Mouse (Mus musculus) spleen, embryonic (tissue): ENCODE measurements around the gene Krt28.

Experiments
- CTCF ChIA-PET: fragments of 350-600 bp; sonication (Branson Sonifier 250); formaldehyde crosslinking; loops from one replicate; lab custom pipeline; 2022; lab: Charles Lee

Gene Krt28

DNA sequence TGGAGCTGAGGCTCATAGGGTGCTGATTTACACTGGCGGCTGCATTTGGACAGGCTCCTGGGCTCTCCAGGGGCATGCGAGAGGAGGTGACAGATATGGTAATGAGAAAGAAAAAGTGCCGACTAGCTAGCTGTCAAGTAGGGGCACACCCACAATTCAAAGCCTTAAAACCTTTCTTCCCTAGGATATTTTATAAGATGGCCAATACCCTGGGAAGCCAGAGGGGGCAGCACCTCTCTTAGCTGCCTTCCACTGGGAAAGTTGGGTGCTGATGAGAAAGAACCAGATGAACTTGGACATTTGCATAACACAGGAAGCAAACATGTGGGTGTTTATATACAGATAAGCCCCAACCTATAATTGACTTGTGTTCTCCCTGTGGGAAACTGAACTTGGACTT is 5.5 kb downstream of the Krt28 start:
- CTCF ChIA-PET: interaction anchor here (0.6 to 1.2 kb wide), 3 partner anchors 11 to 949 kb away, joined by 3 to 5 read pairs (median 3); no protein-coding TSS in a partner anchor

DNA sequence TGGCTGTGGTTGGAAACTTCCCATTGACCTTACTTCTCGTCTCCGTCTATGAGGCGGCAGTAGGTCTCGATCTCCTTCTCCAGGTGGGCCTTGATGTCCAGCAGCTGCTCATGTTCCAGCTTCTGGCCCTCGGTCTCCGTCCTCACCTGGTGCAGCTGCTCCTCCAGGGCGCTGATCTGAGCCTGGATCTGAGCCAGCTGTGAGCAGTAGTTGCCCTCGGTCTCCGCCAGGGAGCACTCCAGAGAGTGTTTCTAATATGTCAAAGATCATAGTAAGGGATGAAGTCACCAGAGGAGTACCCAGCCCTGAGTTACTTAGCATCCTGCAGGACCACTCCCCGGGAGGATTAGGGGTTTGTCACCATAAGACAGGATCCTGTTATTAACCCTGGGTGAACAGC is 7.9 kb downstream of the Krt28 start:
- CTCF ChIA-PET: no interaction called here

DNA sequence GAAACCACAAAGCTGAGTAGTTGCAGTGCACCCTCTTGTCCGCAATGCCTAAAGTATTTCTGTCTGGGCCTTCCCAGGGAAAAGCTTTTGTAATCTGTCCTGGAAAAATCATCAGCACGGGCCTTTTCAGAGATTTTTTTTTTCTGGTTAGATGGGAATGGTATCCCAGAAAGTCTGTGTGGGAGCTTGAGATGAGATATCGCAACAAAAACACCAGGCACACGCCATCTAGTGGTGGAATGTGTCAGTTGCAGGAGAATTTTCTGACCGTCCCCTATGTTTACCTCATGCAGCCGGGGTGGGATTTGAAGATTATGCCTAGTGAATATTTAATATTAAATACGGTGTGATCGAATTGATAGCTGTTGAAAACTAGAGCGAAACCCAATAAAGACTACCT is 10.3 kb downstream of the Krt28 start:
- CTCF ChIA-PET: no interaction called here

DNA sequence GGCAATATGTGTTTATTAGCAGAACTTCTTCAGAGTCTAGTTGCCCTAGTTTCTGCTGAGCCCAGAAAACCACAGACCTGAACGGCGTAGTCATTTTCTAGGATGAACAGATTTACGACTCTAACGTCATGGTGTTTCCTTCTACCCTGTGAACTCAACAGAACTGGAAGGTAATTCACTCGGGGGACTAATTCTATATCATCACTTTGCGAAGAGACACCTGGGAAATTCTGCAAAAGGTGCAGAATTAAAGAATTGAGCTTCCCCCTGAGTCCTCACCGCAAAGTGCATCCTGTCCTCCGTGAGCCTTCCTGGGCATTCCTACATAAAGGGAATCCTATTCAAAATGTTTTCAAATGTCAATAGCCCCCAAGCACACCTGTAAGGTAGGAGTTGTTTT is 13.3 kb downstream of the Krt28 start:
- CTCF ChIA-PET: no interaction called here

DNA sequence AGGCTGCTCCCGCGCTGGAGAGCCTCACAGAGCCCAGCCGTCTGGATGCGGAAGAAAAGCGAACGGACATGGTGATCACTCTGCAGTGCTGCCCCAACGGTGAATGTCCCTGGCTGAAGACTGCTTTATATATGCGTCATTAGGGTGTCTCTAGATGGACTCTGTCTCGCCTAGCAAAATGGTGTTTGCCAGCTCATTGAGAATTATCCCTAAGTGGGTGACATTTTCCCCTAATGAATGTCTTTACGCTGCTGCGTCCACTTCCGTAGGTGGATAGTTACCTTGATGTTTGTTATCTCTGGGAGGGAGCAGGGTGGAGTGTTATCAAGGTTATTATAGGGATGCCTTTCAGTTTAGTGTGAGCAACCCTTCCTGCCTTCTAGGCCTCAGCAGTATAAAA is 23.7 kb downstream of the Krt28 start, which contains the start of gene Krt27:
Gene Krt27, minus strand, starts transcription at position 101 of the 400 bp plus-strand sequence.
- CTCF ChIA-PET: no interaction called here

DNA sequence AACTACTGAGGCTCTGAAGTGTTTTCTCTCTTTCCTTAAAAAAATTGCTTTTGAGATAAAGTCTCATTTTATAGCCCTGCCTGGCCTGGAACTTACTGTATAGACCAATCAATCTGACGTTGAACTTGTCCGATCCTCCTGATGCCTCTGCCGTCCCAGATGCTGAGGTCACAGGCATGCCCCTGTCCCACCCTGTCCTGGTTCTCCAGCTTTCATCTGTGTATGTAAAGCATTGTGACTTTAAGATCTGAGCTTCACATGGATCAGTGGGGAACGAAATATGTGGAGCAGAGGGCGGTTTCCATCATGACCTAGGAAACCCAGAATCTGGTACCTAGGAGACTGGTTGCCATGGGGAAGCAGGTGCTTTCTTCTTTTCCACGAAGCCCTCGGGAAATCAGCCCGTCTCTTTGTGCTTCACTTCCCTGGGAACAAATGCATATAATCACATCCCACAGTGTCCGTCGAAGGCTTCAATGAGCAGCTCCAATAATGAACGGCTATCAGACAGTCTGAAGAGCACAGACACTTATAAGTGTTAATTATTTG is 35.3 kb downstream of the Krt28 start:
- CTCF ChIA-PET: no interaction called here

DNA sequence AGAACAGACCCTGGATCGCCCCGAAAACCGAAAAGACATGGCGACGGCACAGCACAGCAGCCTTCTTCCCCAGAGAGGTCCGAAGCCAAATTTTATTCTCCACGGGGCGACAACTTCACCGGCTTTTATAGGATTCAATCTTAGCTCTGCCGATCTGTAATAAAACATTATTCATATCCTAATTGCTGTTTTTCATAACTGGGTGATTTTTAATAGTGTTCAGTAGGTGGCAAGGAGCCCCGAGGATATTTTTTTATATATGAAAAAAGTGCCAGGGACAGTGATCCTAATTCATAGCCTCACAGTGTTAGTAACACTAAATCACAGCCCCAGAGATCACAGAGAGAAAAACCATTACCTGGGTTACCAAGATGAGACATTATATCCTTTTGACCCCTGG is 36.8 kb downstream of the Krt28 start, which contains the start of gene Krt26:
Gene Krt26, minus strand, starts transcription at position 101 of the 400 bp plus-strand sequence.
- CTCF ChIA-PET: interaction anchor here (0.6 kb wide), 1 partner anchor 32 kb away, joined by 7 read pairs; no protein-coding TSS in a partner anchor

DNA sequence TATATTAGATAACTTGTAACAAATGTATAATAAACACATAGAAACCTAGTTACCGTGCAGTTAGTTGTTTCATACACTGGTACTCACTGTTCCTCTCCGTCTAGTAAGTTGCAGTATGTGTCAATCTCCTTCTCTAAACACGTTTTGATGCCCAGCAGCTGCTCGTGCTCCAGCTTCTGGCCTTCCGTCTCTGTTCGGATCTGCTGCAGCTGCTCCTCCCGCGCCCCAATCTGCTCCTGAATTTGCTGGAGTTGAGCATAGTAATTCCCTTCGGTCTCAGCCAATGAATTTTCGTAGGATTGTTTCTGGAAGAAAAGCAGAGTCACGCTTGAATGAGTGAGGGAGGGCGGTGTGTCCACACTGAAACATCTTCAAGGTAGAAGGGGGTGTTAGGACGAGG is 41.3 kb downstream of the Krt28 start:
- CTCF ChIA-PET: no interaction called here

DNA sequence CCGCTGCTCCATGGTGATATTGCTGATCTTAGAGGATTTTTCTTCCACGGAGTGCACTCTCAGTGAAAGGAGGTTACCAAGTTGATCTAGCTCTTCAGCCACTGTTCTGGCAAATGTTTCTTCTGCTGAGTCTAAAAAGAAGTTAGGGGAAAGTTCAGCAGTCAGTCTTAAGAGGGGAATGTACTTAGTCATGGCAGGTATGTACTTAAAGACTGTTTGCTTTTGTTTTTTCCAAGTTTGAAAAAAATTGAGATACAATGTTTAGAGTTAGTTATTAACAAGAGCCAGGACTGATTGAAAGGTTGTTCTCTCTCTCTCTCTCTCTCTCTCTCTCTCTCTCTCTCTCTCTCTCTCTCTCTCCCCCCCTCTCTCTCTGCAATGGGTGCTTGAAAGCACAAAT is 45.0 kb downstream of the Krt28 start:
- CTCF ChIA-PET: no interaction called here

DNA sequence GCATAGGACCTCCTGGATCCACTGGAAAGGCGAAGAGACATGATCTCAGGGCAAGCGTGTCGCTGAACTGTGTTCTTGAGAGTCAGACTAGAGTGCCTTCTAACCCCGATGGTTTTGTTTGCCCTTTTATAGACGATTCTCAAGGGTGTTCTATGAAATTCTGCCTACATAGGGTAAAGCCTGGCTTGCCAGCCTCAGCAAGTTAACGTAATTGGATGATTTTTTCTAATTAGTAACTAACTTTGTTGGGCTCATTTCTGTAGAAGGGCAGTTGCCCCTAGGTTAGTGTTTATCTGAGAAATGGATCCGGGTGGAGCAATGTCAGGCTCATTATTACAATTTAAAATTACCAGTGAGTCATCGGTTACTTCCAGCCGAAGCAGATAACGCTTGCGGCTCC is 51.9 kb downstream of the Krt28 start, which contains the start of gene Krt25:
Gene Krt25, minus strand, starts transcription at position 101 of the 400 bp plus-strand sequence.
- CTCF ChIA-PET: interaction anchor here (0.5 kb wide), 1 partner anchor 518 kb away, joined by 3 read pairs; the partner anchor contains the start of gene Casc3

DNA sequence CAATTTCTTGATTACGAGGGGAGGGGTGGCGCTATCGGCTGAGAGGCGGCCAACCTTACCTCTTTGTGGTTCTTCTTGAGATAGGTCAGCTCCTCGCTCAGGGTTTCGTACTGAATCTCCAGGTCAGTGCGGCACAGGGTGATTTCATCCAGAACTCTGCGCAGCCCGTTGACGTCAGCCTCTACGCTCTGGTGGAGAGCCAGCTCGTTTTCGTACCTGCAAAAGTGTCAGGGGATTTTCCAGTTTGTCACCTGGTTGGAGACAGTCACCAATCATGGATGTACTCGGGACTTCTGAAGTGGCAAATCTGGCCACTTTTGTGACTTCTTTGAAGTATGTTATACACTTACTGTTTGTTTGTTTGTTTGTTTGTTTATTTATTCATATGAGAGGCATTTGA is 53.6 kb downstream of the Krt28 start:
- CTCF ChIA-PET: no interaction called here

DNA sequence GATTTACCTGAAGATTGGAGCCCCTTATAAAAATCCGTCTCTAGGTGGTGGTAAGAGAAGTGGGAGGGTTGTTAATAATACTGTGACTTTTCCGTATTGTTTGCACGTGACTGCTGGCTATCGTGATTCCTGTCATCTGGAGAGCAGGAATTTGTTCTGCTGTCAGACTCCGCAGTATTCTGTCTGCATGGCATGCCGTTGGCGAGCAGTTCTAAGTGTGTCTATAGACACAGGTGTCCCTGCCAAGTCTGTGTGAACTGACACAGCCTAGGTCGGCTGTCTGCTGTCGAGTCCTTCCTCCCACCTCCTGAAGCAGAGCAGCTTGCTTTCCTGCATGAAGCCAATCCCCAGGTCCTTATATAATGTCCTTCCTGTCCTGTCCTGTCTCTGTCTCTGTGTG is 55.6 kb downstream of the Krt28 start:
- CTCF ChIA-PET: no interaction called here

DNA sequence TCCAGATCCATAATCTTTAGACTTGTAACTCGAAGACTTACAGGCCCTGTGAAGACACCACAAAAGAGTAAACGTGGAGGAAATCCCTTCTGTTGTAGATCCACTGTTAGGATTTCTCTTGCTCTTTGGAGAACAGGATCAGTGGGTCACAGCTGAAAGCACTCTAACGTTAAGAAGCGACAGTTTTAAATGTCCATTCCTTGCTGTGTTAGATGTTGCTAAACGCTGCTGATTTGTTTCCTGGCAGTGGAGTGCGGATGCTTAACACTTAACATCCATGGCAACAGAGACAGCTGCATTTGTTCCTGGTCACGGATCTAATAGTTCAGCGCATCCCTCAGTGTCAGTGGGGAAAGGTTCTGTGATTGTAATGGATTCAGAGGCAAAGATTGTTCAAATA is 58.2 kb downstream of the Krt28 start:
- CTCF ChIA-PET: no interaction called here
